Mouse (Mus musculus) thymus, adult 2 months (tissue): Measurements from ENCODE around the gene Tmem234.
A peak's percentile ranks its signal among the peaks of the same experiment; 100 is the strongest.

Experiments used
- CTCF ChIP-seq: fragments of 200-500 bp; IDR thresholded peaks from 2 replicates; pipeline ENCODE4 v1.5.1; 2012; ENCODE audit warnings: mild to moderate bottlenecking, control low read depth, low read length, moderate library complexity, borderline replicate concordance; ENCODE audit not compliant: control insufficient read depth, poor library complexity, insufficient read depth; ENCODE audit errors: extremely low read depth
- POLR2A ChIP-seq: fragments of 200-500 bp; IDR thresholded peaks from 2 replicates; pipeline ENCODE4 v1.6.1; 2012; ENCODE audit warnings: mild to moderate bottlenecking, low read length, control low read depth, moderate library complexity; ENCODE audit not compliant: control insufficient read depth, poor library complexity, insufficient read depth; ENCODE audit errors: extremely low read depth

DNA sequence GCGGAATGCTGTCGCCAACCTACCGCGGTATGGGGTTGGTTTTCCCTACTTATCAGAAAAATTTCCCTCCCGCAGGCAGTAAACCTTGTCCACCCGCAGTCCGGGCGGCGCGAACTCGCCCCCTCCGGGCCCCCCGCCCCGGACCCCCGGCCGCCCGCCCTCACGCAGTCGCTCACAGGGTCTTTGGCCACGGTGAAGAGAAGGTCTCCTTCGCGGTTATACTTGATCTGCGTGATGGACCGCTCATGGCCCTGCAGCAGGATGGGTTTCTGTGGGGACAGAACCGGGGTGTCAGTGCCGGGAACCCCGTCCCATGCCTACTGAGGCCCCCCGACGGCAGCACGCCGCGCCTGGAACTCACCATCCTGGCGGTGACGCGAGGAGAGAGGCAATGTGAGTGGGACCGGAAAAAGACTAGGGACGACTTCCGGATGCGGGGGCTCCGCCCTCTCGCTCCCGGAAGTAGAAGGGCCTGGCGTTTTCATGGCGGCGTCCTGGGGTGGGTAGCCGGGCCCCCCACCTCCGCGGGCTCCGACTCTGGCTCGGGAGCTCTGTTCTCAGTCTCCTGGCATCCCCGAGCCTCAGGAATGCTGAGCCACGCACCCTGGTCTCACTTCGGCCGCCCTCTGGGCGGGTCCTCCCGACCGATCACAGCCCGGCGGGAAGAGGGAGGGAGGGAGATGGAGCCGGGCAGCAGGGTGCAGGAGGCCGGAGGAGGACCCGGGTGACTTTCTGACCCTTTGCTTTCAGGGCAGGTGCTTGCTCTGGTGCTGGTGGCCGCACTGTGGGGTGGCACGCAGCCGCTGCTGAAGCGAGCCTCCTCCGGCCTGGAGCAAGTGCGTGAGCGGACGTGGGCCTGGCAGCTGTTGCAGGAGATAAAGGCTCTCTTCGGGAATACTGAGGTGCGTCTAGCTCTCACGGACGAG, at the start of gene Tmem234, which contains the start of gene Eif3i:
- TF ChIP-seq CTCF (0 out of 2 replicates have a peak, but pooled peaks have one; percentile 12), POLR2A (peak; percentile 80)
